Mouse (Mus musculus): Measurements from ENCODE around the gene Col11a2. TPM values are rescaled to one million over a fixed set of nuclear protein-coding genes. Genes with fewer than 3 reads are reported as not detected.
"Not testable (repeated sequence)": the region's sequence is repeated elsewhere in the genome, so short reads cannot be mapped to it uniquely, and the experiment has no call there.

Col11a2 gene
- total RNA-seq (2022): 10 to 100 TPM; 22.6 to 30.2 (median 27.5) TPM

GRCm38 (mm10) chr17:34038878-34039561 lies at the start of gene Col11a2:
Col11a2 (plus strand) TSS chr17:34039437.
- peak in 1 of 2 experiments; percentile 44 for DNase-seq (ENCODE audit: low spot score in 2 of 2)

GRCm38 (mm10) chr17:33991788-33992664 lies 47.2 kb upstream of the Col11a2 start:
- no peak for DNase-seq (ENCODE audit: low spot score in 2 of 2)

GRCm38 (mm10) chr17:33994959-33995358 lies 44.3 kb upstream of the Col11a2 start:
- no peak for DNase-seq (ENCODE audit: low spot score in 2 of 2)

GRCm38 (mm10) chr17:33995651-33996050 lies 43.6 kb upstream of the Col11a2 start:
- DNase-seq (ENCODE audit: low spot score in 2 of 2): no peak

GRCm38 (mm10) chr17:33997025-33997424 lies 42.2 kb upstream of the Col11a2 start:
- DNase-seq (ENCODE audit: low spot score in 2 of 2): not testable (repeated sequence)

- not testable (repeated sequence) for DNase-seq (ENCODE audit: low spot score in 2 of 2)
These were observed 40.5 kb upstream of the Col11a2 start for GRCm38 (mm10) chr17:33998697-33999096.

- DNase-seq (ENCODE audit: low spot score in 2 of 2): no peak
These were observed 39.7 kb upstream of the Col11a2 start for GRCm38 (mm10) chr17:33999341-34000149.

- peak; percentile 64 to 75 for DNase-seq (ENCODE audit: low spot score in 2 of 2)
These were observed 39.1 kb upstream of the Col11a2 start, which contains the start of gene H2-K1 for GRCm38 (mm10) chr17:34000150-34000537. H2-K1 (minus strand) TSS chr17:34000347.

- not testable (repeated sequence) for DNase-seq (ENCODE audit: low spot score in 2 of 2)
These were observed 38.4 kb upstream of the Col11a2 start for GRCm38 (mm10) chr17:34000796-34001195.

- DNase-seq (ENCODE audit: low spot score in 2 of 2): no peak
These were observed 35.8 kb upstream of the Col11a2 start for GRCm38 (mm10) chr17:34003426-34003825.

GRCm38 (mm10) chr17:34006570-34006969 lies 32.7 kb upstream of the Col11a2 start:
- no peak for DNase-seq (ENCODE audit: low spot score in 2 of 2)

- DNase-seq (ENCODE audit: low spot score in 2 of 2): no peak
These were observed 29.1 kb upstream of the Col11a2 start for GRCm38 (mm10) chr17:34010156-34010555.

- no peak for DNase-seq (ENCODE audit: low spot score in 2 of 2)
These were observed 25.8 kb upstream of the Col11a2 start for GRCm38 (mm10) chr17:34013436-34013835.

GRCm38 (mm10) chr17:34021539-34022413 lies 17.5 kb upstream of the Col11a2 start:
- no peak for DNase-seq (ENCODE audit: low spot score in 2 of 2)

GRCm38 (mm10) chr17:34022414-34022783 lies 16.8 kb upstream of the Col11a2 start:
- no peak for DNase-seq (ENCODE audit: low spot score in 2 of 2)

- peak in 1 of 2 experiments; percentile 35 for DNase-seq (ENCODE audit: low spot score in 2 of 2)
These were observed 16.2 kb upstream of the Col11a2 start for GRCm38 (mm10) chr17:34022987-34023386.

GRCm38 (mm10) chr17:34023678-34024077 lies 15.6 kb upstream of the Col11a2 start:
- no peak for DNase-seq (ENCODE audit: low spot score in 2 of 2)

GRCm38 (mm10) chr17:34024317-34024821 lies 14.9 kb upstream of the Col11a2 start, which contains the start of gene Ring1:
Ring1 (minus strand) TSS chr17:34024680.
- peak; percentile 83 to 86 for DNase-seq (ENCODE audit: low spot score in 2 of 2)

- no peak for DNase-seq (ENCODE audit: low spot score in 2 of 2)
These were observed 14.1 kb upstream of the Col11a2 start for GRCm38 (mm10) chr17:34024861-34025755.
